Mouse (Mus musculus): ENCODE data around the gene Ttc23. TPM values are rescaled to one million over a fixed set of nuclear protein-coding genes. Genes with fewer than 3 reads are reported as not detected.

Gene Ttc23
- total and polyA plus RNA-seq, 3 experiments, result 0.42 to 4.8 TPM; not detected in 1

DNA sequence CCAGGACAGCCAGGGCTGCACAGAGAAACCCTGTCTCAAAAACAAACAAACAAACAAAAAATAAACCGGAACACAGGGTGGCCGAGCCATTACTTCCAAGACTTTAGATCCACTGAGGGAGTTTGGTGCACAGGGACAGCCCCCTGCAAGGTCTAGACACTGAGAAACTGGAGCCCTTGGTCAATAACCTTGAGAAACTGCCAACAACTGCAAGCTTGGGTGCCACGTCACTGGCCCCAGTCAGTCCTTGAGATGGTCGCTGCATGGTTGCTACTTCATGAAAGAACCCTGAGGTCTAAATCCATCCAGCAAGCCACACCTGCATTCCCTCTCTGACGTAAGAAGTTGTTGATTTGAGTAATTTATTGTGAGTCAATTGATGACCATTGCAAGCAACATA lies 122.3 kb downstream of the Ttc23 start:
- Histone ChIP-seq H3K27me3 (ENCODE audit: control insufficient read depth in 1 of 2, insufficient read depth in 2 of 2, low read length in 2 of 2) (no peaks in the 10 kb centered on the region), H3K9ac (ENCODE audit: control insufficient read depth, low read depth, low read length, poor library complexity, severe bottlenecking) (no peak overlapping the region), H3K79me2 (ENCODE audit: control insufficient read depth, insufficient read depth, low read length, poor library complexity) (no peaks in the 10 kb centered on the region), H3K36me3 (ENCODE audit: control insufficient read depth in 1 of 2, insufficient read depth in 2 of 2, low read length in 2 of 2) (no peaks in the 10 kb centered on the region), H3K9me3 (replicated peaks; ENCODE audit: insufficient read depth, low read length) (no peaks in the 10 kb centered on the region), H3K4me3 (ENCODE audit: control insufficient read depth in 1 of 2, insufficient read depth in 1 of 2, low read depth in 2 of 2, low read length in 2 of 2) (no peak overlapping the region), H3K27ac (ENCODE audit: control insufficient read depth, low read depth, low read length) (no peak overlapping the region), H3K4me1 (ENCODE audit: control insufficient read depth in 1 of 2, insufficient read depth in 2 of 2, low read length in 2 of 2) (no peaks in the 10 kb centered on the region)
- DNase-seq (ENCODE audit: low read depth, low spot score), result no peak
- TF ChIP-seq E2F4 (IDR thresholded peaks at IDR 0.05; ENCODE audit: borderline replicate concordance, low read depth, low read length) (no peak), MAFK (IDR thresholded peaks at IDR 0.05; ENCODE audit: borderline replicate concordance, low read depth, low read length) (no peak), RAD21 (IDR thresholded peaks at IDR 0.05; ENCODE audit: low read depth, low read length) (no peak), MYB (IDR thresholded peaks at IDR 0.05; ENCODE audit: low read depth, low read length) (no peak), USF1 (IDR thresholded peaks at IDR 0.05; ENCODE audit: low read depth, low read length) (no peak), CTCF (IDR thresholded peaks at IDR 0.05 in 2 of 3, conservative IDR thresholded peaks at IDR 0.05 in 1 of 3; ENCODE audit: control insufficient read depth in 1 of 3, insufficient read depth in 1 of 3, low read depth in 2 of 3, low read length in 3 of 3, poor library complexity in 1 of 3, severe bottlenecking in 1 of 3) (no peak), RCOR1 (IDR thresholded peaks at IDR 0.05; ENCODE audit: low read depth, low read length) (no peak), CHD2 (IDR thresholded peaks at IDR 0.05; ENCODE audit: low read length) (no peak), MYC (IDR thresholded peaks at IDR 0.05; ENCODE audit: low read depth, low read length) (no peak), GATA1 (IDR thresholded peaks at IDR 0.05; ENCODE audit: low read depth, low read length) (no peak)

DNA sequence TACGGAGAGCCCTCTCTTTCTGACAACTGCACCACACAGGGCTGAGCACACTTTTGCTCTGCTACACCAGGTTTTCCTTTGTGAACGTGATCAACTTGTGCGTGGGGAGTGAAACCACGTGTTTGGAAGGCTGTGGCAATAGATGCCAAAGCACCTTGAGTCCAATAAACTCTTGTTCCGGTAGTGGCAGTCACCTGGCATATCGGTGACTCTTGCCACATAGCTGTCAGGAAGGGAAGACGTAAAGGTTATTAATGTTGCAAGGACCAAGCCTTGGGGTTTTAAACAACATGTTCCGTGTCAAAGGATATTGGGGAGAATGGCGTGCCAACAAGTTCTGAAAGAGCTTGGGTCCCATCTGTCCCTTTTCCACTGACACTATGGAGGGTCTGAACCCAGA lies 125.0 kb downstream of the Ttc23 start:
- H3K36me3 ChIP-seq (ENCODE audit: control insufficient read depth in 1 of 2, insufficient read depth in 2 of 2, low read length in 2 of 2), result no peaks in the 10 kb centered on the region
- H3K4me1 ChIP-seq (ENCODE audit: control insufficient read depth in 1 of 2, insufficient read depth in 2 of 2, low read length in 2 of 2), result no peaks in the 10 kb centered on the region
- H3K9ac ChIP-seq (ENCODE audit: control insufficient read depth, low read depth, low read length, poor library complexity, severe bottlenecking), result no peak overlapping the region
- H3K27ac ChIP-seq (ENCODE audit: control insufficient read depth, low read depth, low read length), result no peak overlapping the region
- TF ChIP-seq ZNF384 (IDR thresholded peaks at IDR 0.05; ENCODE audit: low read depth, low read length) (no peak), MXI1 (IDR thresholded peaks at IDR 0.05; ENCODE audit: low read depth, low read length) (no peak), RAD21 (IDR thresholded peaks at IDR 0.05; ENCODE audit: low read depth, low read length) (no peak), POLR2AphosphoS2 (IDR thresholded peaks at IDR 0.05; ENCODE audit: low read length) (no peak), UBTF (IDR thresholded peaks at IDR 0.05; ENCODE audit: borderline replicate concordance, insufficient read depth, low read depth, low read length) (no peak), ETS1 (IDR thresholded peaks at IDR 0.05; ENCODE audit: low read depth, low read length) (no peak), CTCF (IDR thresholded peaks at IDR 0.05 in 2 of 3, conservative IDR thresholded peaks at IDR 0.05 in 1 of 3; ENCODE audit: control insufficient read depth in 1 of 3, insufficient read depth in 1 of 3, low read depth in 2 of 3, low read length in 3 of 3, poor library complexity in 1 of 3, severe bottlenecking in 1 of 3) (no peak), ZC3H11A (IDR thresholded peaks at IDR 0.05; ENCODE audit: low read depth, low read length) (no peak), USF1 (IDR thresholded peaks at IDR 0.05; ENCODE audit: low read depth, low read length) (no peak), SIN3A (IDR thresholded peaks at IDR 0.05; ENCODE audit: low read length) (no peak), ELF1 (IDR thresholded peaks at IDR 0.05; ENCODE audit: low read depth, low read length) (no peak), ZMIZ1 (IDR thresholded peaks at IDR 0.05; ENCODE audit: low read depth, low read length) (no peak)
- no peak overlapping the region for H3K4me3 ChIP-seq (ENCODE audit: control insufficient read depth in 1 of 2, insufficient read depth in 1 of 2, low read depth in 2 of 2, low read length in 2 of 2)
- no peaks in the 10 kb centered on the region for H3K9me3 ChIP-seq (replicated peaks; ENCODE audit: insufficient read depth, low read length)
- DNase-seq (ENCODE audit: low read depth, low spot score), result no peak
- H3K79me2 ChIP-seq (ENCODE audit: control insufficient read depth, insufficient read depth, low read length, poor library complexity), result no peaks in the 10 kb centered on the region
- H3K27me3 ChIP-seq (ENCODE audit: control insufficient read depth in 1 of 2, insufficient read depth in 2 of 2, low read length in 2 of 2), result no peaks in the 10 kb centered on the region
